Mouse (Mus musculus): Measurements from ENCODE around the gene Entpd7.

DNA sequence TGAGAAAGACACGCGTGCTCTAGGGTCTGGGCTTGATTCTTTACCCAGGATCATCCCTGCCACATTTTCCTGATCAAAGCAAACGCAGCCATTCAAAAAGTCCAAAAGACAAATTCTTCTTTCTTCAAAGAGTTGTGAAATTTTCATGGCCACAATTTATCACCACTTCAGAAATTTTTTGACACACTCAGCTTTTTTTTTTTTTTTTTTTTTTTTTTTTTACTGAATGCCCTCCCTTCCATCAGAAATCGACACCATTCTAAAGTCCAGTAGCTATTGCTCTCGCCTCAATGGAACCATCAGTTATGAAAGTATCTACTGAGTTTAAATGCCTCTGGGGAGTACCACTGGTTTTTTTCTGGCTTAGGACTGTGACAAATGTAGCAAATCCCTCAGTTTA is 90.9 kb downstream of the Entpd7 start:
- TF ChIP-seq CTCF (IDR thresholded peaks at IDR 0.05; ENCODE audit: low read depth) (no peak), EP300 (IDR thresholded peaks at IDR 0.05; ENCODE audit: low read depth) (no peak)

Measured in heart, postnatal 0 days (tissue).